8 mouse cellular contexts compared by ENCODE assay signal in genomic region chr13:109260796-109261516, GRCm38 (mm10).
DNase-seq lines count a peak whose midpoint lies in the region; ATAC-seq and TF ChIP-seq lines count a peak whose summit lies in the region.

No protein-coding gene starts in this region.

- peak overlapping the region; percentile 48 for H3K4me3 ChIP-seq in liver, adult 2 months (ENCODE audit: insufficient read depth, low read depth, low read length)
- peak overlapping the region; percentile 54 for H3K4me3 ChIP-seq in hindbrain, embryonic 16.5 days (ENCODE audit: low read length)
- H3K4me3 ChIP-seq in midbrain, embryonic 15.5 days, result peak overlapping the region; percentile 41

- peak; percentile 59 for ATAC-seq in hindbrain, embryonic 16.5 days
- ATAC-seq in midbrain, embryonic 15.5 days (replicated peaks), result peak; percentile 71

- H3K79me2 ChIP-seq in liver, adult 2 months (ENCODE audit: control insufficient read depth, insufficient read depth, low read length), result no peaks in the 10 kb centered on the region

- no peak overlapping the region for H3K9ac ChIP-seq in liver, adult 2 months (ENCODE audit: low read depth, low read length)
- H3K9ac ChIP-seq in hindbrain, embryonic 16.5 days (ENCODE audit: low read depth, low read length), result peak overlapping the region; percentile 66
- peak overlapping the region; percentile 34; the same call in 1 of the 2 replicates for H3K9ac ChIP-seq in midbrain, embryonic 15.5 days

- H3K27me3 ChIP-seq in liver, adult 2 months (ENCODE audit: control insufficient read depth, insufficient read depth, low read length), result no peaks in the 10 kb centered on the region
- H3K27me3 ChIP-seq in hindbrain, embryonic 16.5 days (replicated peaks; ENCODE audit: control insufficient read depth, insufficient read depth, low read length), result no peaks in the 10 kb centered on the region
- no peaks in the 10 kb centered on the region for H3K27me3 ChIP-seq in midbrain, embryonic 15.5 days (replicated peaks)

- no peak for TF ChIP-seq CTCF in liver, adult 2 months (IDR thresholded peaks at IDR 0.05; ENCODE audit: low read depth, low read length)

- no peaks in the 10 kb centered on the region for H3K9me3 ChIP-seq in hindbrain, embryonic 16.5 days (ENCODE audit: control insufficient read depth, low read length)
- H3K9me3 ChIP-seq in midbrain, embryonic 15.5 days, result no peaks in the 10 kb centered on the region

- no peak overlapping the region for H3K27ac ChIP-seq in liver, adult 2 months (replicated peaks; ENCODE audit: insufficient read depth, low read depth, low read length)
- H3K27ac ChIP-seq in hindbrain, embryonic 16.5 days (ENCODE audit: low read depth, low read length), result 0 out of 2 replicates have a peak overlapping the region, but pooled peaks have one; percentile 49
- H3K27ac ChIP-seq in midbrain, embryonic 15.5 days, result peak overlapping the region; percentile 34

- no peak for DNase-seq in liver, adult 2 months (ENCODE audit: extremely low read depth, low read depth, low spot score)
- DNase-seq in liver, result no peak
- peak; percentile 67 for DNase-seq in embryo, embryonic 11 days
- no peak for DNase-seq in cerebellum, adult 8-10 months
- no peak for DNase-seq in ovary, postnatal 36 days (ENCODE audit: low spot score)
- no peak for DNase-seq in ovary, postnatal 14 days (ENCODE audit: low spot score)

- H3K4me1 ChIP-seq in liver, adult 2 months (ENCODE audit: control insufficient read depth, insufficient read depth, low read length), result peaks cover 3% of the 10 kb centered on the region
- peaks cover 6% of the 10 kb centered on the region for H3K4me1 ChIP-seq in hindbrain, embryonic 16.5 days (ENCODE audit: control insufficient read depth, insufficient read depth, low read depth, low read length)
- H3K4me1 ChIP-seq in midbrain, embryonic 15.5 days, result peaks cover 7% of the 10 kb centered on the region; the same call in 1 of the 2 replicates

- H3K36me3 ChIP-seq in liver, adult 2 months (ENCODE audit: control insufficient read depth, insufficient read depth, low read length), result no peaks in the 10 kb centered on the region
- no peaks in the 10 kb centered on the region for H3K36me3 ChIP-seq in hindbrain, embryonic 16.5 days (ENCODE audit: control insufficient read depth, insufficient read depth, low read length)
- H3K36me3 ChIP-seq in midbrain, embryonic 15.5 days (replicated peaks), result no peaks in the 10 kb centered on the region

- H3K4me2 ChIP-seq in hindbrain, embryonic 16.5 days (ENCODE audit: low read length), result peak overlapping the region; percentile 89
- peak overlapping the region; percentile 60 for H3K4me2 ChIP-seq in midbrain, embryonic 15.5 days

- TF ChIP-seq POLR2A in liver, adult 2 months (IDR thresholded peaks at IDR 0.05; ENCODE audit: extremely low read depth, insufficient read depth, low read length), result no peak

- WGBS in liver, adult 2 months, result 3% methylated on average over 17 of the region's 17 CpGs
- WGBS in hindbrain, embryonic 16.5 days, result 2% methylated on average over 17 of the region's 17 CpGs
- WGBS in midbrain, embryonic 15.5 days, result under 1% methylated on average over 17 of the region's 17 CpGs
